Mouse (Mus musculus): ENCODE data around the gene Cfap45. TPM values are rescaled to one million over a fixed set of nuclear protein-coding genes. Genes with fewer than 3 reads are reported as not detected.
A peak's percentile ranks its signal among the peaks of the same experiment; 100 is the strongest.

The Cfap45 gene
- total RNA-seq, 1 experiment from 2014 or later: 1.3 TPM

DNA sequence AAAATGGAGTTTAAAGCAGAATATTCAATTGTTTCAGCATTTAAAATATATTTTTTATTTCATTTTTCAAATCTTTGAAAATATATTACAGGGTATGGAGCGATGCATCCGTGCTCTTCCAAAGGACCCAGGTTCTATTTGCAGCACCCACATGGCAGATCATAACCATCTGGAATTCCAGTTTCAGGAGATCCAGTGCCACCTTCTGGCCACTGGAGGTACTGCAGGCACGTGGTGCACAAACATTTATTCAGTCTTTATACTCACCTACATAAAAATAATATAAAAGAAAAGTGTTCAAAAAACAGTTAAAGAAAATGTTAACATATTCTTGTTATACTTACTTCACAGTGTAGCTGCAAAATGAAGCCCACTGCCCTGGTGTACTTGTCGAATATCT, 2.6 kb upstream of the Cfap45 start:
- no peak for DNase-seq

GRCm38 (mm10) chr1:172519644-172520043, 957 bp upstream of the Cfap45 start:
- no peak for DNase-seq

DNA sequence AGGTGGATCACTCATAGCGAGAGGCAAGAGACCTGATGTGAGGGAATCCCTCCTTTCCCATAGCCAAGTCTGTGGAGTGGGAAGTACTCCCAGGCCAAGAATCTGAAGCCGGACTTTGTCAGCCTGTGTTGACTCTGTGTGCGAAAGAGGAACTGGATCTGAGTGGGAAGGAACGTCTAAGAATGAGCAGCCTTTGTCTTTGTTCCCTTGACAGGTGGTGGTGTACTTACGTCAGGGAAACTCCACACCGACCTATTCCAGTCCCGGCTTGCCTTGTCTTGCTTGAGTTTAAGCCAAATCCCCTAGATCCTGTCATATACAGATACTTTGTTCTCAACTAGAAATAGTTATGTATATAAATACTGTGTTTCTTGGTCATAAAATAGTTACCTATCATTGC, 1.9 kb downstream of the Cfap45 start:
- DNase-seq: no peak

DNA sequence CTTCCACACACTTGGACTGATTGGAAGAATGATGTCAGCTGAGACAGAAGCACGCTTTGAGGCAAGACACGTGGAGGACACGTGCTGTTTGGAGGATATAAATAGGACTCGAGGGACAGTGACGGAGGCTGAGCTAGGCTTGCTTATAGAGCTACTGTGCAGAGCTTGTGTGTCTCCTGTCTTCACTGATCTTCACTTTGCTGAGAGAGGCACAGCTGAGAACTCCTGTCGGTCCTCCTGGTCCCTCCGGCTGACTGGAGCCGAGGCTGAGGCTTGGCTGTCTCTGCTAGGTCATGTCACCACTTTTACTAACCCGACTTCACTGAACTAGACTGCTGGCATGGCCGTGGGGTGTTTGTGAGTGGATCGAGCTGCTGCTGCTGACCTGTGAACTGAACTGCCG, 3.1 kb downstream of the Cfap45 start:
- DNase-seq: no peak

GRCm38 (mm10) chr1:172525027-172525764, 4.6 kb downstream of the Cfap45 start:
- no peak for DNase-seq

DNA sequence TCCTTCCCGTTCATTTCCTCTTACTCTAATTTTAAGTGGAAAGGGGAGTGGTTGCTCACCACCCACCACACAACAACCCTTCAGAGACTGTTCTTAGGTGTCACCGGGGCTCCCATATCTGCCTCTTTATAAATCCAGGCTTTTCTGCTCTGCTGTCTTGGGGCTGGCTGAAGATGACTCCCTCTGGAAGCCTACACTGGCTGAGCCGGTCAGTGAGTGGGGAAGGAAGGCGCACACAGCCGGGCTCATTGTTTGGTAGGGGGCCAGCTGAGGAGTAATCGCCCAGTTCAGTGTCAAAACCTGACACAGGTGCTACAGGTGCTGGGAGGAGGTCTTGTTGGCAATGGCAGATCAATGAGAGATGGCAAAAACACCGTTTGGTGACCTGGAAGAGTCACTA, 5.4 kb downstream of the Cfap45 start:
- DNase-seq: no peak

DNA sequence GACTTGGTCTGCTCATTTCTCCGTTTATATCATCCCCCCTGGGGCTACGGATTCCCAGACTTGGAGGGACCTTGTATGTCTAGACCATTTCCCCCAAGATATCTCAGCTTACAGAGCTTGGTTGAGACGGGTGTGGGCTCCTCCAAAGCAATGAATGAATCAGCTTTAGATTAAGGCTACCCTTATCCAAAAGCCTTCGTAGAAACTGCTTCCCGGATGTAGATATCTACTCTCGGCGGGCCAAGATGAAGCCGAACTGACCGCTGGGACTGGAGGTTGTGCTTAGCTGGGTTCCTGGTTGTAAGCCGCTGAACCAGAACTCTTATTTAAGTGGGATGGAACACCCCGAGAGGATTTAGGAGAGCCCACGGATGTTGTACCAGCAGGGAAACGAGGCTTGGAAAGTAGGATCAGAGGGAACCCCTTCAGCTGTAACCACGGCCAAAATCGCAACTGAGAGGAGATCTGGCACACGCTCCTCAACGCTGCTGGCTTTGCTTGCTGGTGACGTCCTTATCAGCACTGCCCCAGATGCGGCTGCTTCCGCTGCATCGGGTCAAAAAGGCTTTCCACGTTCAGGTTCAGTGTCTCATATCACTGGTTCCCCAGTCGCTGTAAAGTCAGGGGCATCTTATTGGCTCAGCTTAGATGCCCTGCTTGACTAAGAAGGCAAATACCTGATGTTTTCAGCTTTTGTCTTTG, 5.9 kb downstream of the Cfap45 start:
- DNase-seq: no peak

DNA sequence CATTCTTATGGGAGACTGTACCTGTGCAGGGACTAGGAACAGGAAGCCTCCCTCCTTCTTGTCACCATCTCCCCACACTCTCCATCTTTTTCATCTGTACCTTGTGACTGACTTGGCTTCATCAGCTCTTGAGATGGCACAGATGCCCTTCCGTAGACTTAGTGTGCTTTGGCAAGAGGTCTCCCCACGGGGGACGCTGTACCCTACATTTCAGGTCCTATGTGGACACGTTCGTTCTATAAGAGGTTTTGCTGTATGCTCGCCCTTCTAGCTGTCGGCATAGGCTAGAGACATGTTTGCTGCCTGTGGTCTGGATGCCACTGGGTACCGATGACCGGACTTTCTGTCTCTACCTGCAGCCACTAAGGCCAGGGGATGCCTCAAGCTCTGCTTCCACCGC, 6.8 kb downstream of the Cfap45 start:
- DNase-seq: no peak

DNA sequence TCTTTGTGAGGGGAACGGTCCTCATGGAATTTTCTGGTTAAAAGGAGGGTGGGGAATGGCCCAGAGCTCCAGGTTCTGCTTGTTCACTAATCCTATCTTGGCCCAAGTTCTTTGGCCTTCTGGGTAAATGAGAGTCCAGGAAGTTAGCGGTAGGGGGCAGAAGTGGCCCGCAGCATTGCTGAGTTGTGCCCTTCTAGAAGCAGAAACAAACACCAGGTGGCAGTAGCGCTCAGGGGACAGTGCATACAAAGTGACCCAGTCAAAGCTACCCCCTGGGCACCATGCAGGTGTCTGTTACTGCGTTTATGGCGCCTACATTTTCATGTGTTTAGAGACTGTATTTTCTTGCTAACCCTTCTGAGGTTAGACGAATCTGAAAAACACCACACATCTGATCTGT, 8.1 kb downstream of the Cfap45 start:
- peak; percentile 87 for DNase-seq

DNA sequence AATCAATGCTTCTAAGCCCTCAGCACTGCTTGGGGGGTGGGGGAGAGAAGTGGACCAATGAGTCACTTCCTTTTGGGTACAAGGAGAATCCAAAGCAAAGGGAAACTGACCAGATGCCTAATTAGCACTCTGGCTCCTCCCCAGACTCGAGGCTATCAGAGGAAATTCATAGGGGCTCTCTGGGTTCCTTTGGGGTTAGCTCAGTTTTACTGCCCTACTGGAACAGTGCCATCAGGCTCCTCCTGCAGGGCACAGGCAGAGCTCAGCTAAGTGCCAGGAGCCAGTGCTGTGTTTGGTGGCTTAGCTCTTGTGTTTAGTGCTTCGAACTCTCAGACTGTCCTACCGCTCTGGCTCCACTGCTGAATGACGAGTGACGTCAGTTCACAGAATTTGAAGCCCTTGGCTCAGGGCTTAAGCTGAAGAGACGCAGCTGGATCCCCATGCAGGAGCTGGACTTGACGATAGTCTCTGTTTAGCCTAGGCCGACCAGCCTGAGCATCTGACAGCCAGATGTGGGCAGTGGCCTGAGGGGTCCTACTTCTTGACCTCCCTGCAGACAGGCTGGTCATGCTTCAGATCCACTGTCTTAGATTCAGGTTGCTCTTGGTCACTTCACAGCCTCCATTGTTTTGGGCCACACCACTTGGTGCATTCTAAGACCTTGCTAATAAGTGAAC, 10.1 kb downstream of the Cfap45 start:
- no peak for DNase-seq

DNA sequence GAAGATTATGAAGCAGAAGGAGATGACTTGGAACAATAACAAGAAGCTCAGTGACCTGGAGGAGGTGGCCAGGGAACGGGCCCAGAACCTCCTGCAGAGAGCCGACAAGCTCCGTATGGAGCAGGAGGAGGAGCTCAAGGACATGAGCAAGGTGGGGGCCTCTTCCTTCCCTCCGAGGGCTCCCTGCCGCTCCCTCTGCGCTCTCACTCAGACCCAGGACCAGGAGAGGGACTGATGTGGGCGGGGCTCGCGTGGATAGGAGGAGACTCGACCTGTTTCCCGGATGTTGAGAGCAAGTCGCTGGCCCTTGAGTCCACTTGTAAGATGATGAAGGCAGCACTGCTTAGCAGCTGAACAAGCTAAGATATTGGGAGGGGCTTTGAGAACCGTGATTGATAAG, 11.9 kb downstream of the Cfap45 start:
- peak; percentile 27 for DNase-seq

GRCm38 (mm10) chr1:172535116-172535515, 14.5 kb downstream of the Cfap45 start:
- no peak for DNase-seq

DNA sequence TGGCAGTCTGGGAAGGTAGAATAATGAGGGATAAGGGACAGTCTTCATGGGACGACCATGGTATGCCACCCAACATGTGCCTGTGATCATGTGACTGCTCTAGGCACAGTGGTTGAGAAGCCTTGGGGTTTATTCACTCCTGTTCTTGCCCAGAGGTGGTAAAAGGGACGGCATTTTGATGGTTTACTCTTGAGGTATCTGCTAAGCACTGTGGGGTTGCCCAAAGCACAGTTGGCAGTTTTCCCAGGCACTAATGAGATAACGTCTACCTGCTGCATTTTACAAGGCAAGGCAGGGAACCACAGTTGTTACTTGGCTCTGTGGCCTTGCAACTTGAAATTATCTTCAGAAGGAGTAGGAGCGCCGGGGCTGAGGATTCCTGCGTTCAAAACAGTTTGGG, 19.2 kb downstream of the Cfap45 start:
- DNase-seq: no peak

DNA sequence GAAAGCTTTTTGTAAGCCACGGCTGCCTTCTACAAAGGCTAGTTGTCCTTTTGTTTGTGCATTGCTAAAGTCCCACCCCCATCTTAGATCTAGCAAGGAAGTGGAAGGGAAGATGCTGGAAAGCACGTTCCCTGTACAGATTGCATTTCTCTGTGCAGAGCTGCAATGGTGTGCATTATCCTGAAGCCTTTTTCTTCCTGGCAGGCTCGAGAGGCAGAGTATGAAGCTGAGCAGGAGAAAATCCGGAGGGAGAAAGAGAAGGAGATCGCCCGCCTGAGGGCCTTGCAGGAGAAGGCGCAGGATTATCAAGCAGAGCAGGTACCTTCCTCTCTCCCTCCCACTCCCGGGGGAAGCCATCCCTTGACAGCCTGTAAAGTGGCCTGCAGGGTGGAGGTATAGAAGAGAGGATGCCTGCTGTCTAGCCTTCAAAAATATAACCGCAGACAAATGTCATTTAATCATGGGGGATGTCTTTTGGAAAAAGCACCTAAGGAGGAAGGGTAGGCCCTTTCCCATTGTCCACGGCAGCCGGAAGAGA, 19.8 kb downstream of the Cfap45 start:
- DNase-seq: no peak

DNA sequence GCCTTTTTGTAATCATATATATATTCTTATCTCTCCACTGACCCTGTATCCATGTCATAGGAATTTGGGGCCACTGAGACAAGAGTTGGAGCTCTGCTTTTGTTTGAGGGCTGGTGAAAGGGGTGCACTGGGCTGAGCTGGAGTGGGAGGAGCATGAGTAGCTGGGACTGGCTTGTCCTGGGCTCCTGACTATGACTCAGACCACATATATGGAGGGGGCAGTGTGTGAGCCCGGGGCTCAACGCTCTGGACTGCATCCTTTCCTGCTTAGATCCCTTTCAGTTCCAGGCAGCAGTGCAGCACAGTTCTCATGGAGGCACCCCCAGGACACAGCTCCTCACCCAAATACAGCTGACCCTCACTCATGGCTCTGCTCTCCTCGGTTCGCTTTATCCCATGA, 25.5 kb downstream of the Cfap45 start:
- DNase-seq: no peak

GRCm38 (mm10) chr1:172548501-172548900, 27.9 kb downstream of the Cfap45 start:
- no peak for DNase-seq

- DNase-seq: no peak
These were observed 28.7 kb downstream of the Cfap45 start for GRCm38 (mm10) chr1:172549314-172549713.

GRCm38 (mm10) chr1:172549717-172550116, 29.1 kb downstream of the Cfap45 start:
- no peak for DNase-seq

- DNase-seq: peak; percentile 19
These were observed 29.9 kb downstream of the Cfap45 start for GRCm38 (mm10) chr1:172550551-172550951.

DNA sequence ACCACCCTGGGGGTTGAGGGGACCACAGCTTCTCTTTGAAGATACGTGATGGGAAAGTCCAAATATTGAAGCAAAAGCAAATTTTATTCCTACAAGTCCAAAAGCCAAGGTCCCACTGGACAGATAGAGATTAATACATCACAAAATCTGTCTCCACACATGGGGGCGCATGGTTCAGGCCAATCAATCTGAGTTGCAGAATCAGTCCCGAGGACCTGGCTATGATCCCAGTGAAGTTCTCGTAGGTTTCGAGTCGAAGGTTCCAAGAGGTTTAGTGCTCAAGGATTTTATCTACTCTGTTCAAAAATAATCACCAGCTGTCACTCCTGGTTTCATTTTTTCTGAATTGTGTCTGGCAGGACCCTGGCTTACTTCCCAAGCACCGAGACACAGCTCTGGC, 30.4 kb downstream of the Cfap45 start:
- no peak for DNase-seq

DNA sequence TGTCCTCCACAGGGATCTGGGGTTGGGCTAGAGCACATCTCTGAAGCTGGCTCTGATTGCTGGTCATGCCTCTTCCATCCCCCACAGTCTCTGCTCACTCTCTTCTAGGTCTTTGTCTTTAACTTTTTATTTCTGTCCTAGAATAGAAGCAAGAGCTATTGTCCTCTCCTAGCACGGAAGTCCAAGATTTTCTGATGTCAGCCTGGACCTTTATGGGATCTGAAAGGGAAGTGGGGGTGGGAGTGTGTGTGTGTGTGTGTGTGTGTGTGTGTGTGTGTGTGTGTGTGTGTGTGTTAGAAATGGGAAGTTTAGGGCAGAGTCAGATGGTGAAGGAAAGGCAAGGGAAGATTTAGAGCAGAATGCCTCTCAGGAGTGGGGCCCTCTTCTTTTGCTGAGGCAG, 32.0 kb downstream of the Cfap45 start:
- DNase-seq: no peak

- no peak for DNase-seq
These were observed 35.0 kb downstream of the Cfap45 start, which contains the start of gene Vsig8 for GRCm38 (mm10) chr1:172555638-172556037. Gene Vsig8 (plus strand): TSS chr1:172555938.

Measured in adrenal gland, postnatal 25 days (tissue).